ENCODE assay signal across 22 mouse cellular contexts in genomic region chr2:84858551-84858950, GRCm38 (mm10). TPM values are rescaled to one million over a fixed set of nuclear protein-coding genes. Genes with fewer than 3 reads are reported as not detected.
"Had no signal": no experiment of that assay in that cellular context is flagged by ENCODE, and none has a peak within 500 bp of the region (broad histone marks: within the 10 kb centered on the region; RNA-seq: fewer than 3 reads in every experiment).

No protein-coding gene starts in this region.

- ATAC-seq: lung, postnatal 0 days; midbrain, embryonic 13.5 days; midbrain, embryonic 15.5 days had no signal

- DNase-seq: lung, postnatal 14 days; lung, postnatal 36 days; right cerebral cortex, postnatal 14 days; thymus, adult 2 months; thymus, postnatal 25 days; thymus, postnatal 4 days had no signal

- H3K27me3 ChIP-seq: lung, embryonic 15.5 days; megakaryocyte, embryonic 14.5 days; midbrain, embryonic 13.5 days; midbrain, embryonic 15.5 days; neural tube, embryonic 12.5 days; stomach, embryonic 15.5 days had no signal

RNA-seq across cellular contexts. Expression of gene Slc43a1, which starts 19.9 kb away (rescaled TPM):
- total RNA-seq: monocyte, adult 5-6 weeks had no signal

RNA-seq across cellular contexts. Expression of gene Rtn4rl2, which starts 28.0 kb away (rescaled TPM):
- total RNA-seq: megakaryocyte progenitor cell, adult 5-6 weeks; monocyte, adult 5-6 weeks; neutrophil, adult 5-6 weeks had no signal
- polyA plus RNA-seq: macrophage had no signal

RNA-seq across cellular contexts. Expression of gene Smtnl1, which starts 36.1 kb away (rescaled TPM):
- total RNA-seq: megakaryocyte progenitor cell, adult 5-6 weeks; midbrain, postnatal 0 days; monocyte, adult 5-6 weeks; neutrophil, adult 5-6 weeks had no signal
- polyA plus RNA-seq: macrophage; midbrain, embryonic 11.5 days; midbrain, embryonic 13.5 days; midbrain, embryonic 15.5 days; midbrain, postnatal 0 days; neural tube, embryonic 12.5 days; neural tube, embryonic 14.5 days; stomach, postnatal 0 days; urinary bladder, adult 2 months had no signal
